Mouse (Mus musculus): ENCODE measurements around the gene Il4i1.

Gene Il4i1

GRCm38 (mm10) chr7:44815721-44816469 is at the start of gene Il4i1, which contains the start of gene Nup62:
Il4i1 (plus strand) TSS chr7:44816387.
Nup62 (plus strand) TSS chr7:44816088.
- DNase-seq: peak; percentile 99 to 100

- no peak for DNase-seq
Measured at GRCm38 (mm10) chr7:44768129-44768528, 48.1 kb upstream of the Il4i1 start.

GRCm38 (mm10) chr7:44770046-44770578 is 46.1 kb upstream of the Il4i1 start:
- peak in 1 of 2 experiments; percentile 21 for DNase-seq

- DNase-seq: no peak
Measured at GRCm38 (mm10) chr7:44772591-44773204, 43.5 kb upstream of the Il4i1 start.

- DNase-seq: no peak
Measured at GRCm38 (mm10) chr7:44776849-44777498, 39.2 kb upstream of the Il4i1 start.

GRCm38 (mm10) chr7:44780101-44780500 is 36.1 kb upstream of the Il4i1 start:
- no peak for DNase-seq

- no peak for DNase-seq
Measured at GRCm38 (mm10) chr7:44789531-44789930, 26.7 kb upstream of the Il4i1 start.

GRCm38 (mm10) chr7:44790066-44790465 is 26.1 kb upstream of the Il4i1 start:
- no peak for DNase-seq

GRCm38 (mm10) chr7:44792781-44793180 is 23.4 kb upstream of the Il4i1 start:
- no peak for DNase-seq

GRCm38 (mm10) chr7:44808927-44809326 is 7.3 kb upstream of the Il4i1 start:
- DNase-seq: no peak

GRCm38 (mm10) chr7:44809466-44809865 is 6.7 kb upstream of the Il4i1 start:
- DNase-seq: no peak

- no peak for DNase-seq
Measured at GRCm38 (mm10) chr7:44810365-44810764, 5.8 kb upstream of the Il4i1 start.

- DNase-seq: no peak
Measured at GRCm38 (mm10) chr7:44810819-44811557, 5.2 kb upstream of the Il4i1 start.

- DNase-seq: no peak
Measured at GRCm38 (mm10) chr7:44812651-44813325, 3.4 kb upstream of the Il4i1 start.

GRCm38 (mm10) chr7:44813985-44814384 is 2.2 kb upstream of the Il4i1 start:
- no peak for DNase-seq

- DNase-seq: no peak
Measured at GRCm38 (mm10) chr7:44814423-44814822, 1.8 kb upstream of the Il4i1 start.

GRCm38 (mm10) chr7:44814952-44815553 is 1.1 kb upstream of the Il4i1 start:
- peak; percentile 38 to 43 for DNase-seq

GRCm38 (mm10) chr7:44816470-44817021 is 359 bp downstream of the Il4i1 start, which contains the start of gene Atf5:
Atf5 (minus strand) TSS chr7:44816658.
- DNase-seq: no peak

- DNase-seq: no peak
Measured at GRCm38 (mm10) chr7:44817441-44817840, 1.3 kb downstream of the Il4i1 start.

GRCm38 (mm10) chr7:44818164-44818563 is 2.0 kb downstream of the Il4i1 start:
- no peak for DNase-seq

- DNase-seq: peak in 1 of 2 experiments; percentile 67
Measured at GRCm38 (mm10) chr7:44818751-44819235, 2.6 kb downstream of the Il4i1 start.

Data from cerebellum, postnatal 14 days (tissue).